Mouse (Mus musculus) liver, embryonic 16.5 days (tissue): ENCODE data around the gene Fgf23. TPM values are rescaled to one million over a fixed set of nuclear protein-coding genes. Genes with fewer than 3 reads are reported as not detected.
A peak's percentile ranks its signal among the peaks of the same experiment; 100 is the strongest.

Source experiments
- ATAC-seq: fragments of 200-750 bp; cut with Nextera tagmentation; 2 replicates; pipeline ENCODE4 v1.8.0; 2017; ENCODE audit warnings: low read depth, mild to moderate bottlenecking, moderate number of reproducible peaks, moderate library complexity
- H3K27ac ChIP-seq: fragments of 300-500 bp; sonication (generic); 2 replicates; pipeline ENCODE4 v1.5.1; 2014; ENCODE audit warnings: mild to moderate bottlenecking, low read length
- H3K27me3 ChIP-seq: fragments of 300-500 bp; sonication (generic); 2 replicates; pipeline ENCODE4 v1.6.1; 2014; ENCODE audit warnings: low read depth, low read length, mixed read lengths; ENCODE audit not compliant: control insufficient read depth, insufficient read depth
- H3K36me3 ChIP-seq: fragments of 300-500 bp; sonication (generic); 2 replicates; pipeline ENCODE4 v1.6.1; 2014; ENCODE audit warnings: mild to moderate bottlenecking; ENCODE audit not compliant: control insufficient read depth, insufficient read depth
- H3K4me1 ChIP-seq: fragments of 300-500 bp; sonication (generic); 2 replicates; pipeline ENCODE4 v1.6.1; 2014; ENCODE audit warnings: low read depth, low read length, mixed read lengths; ENCODE audit not compliant: control insufficient read depth
- H3K4me2 ChIP-seq: fragments of 300-500 bp; sonication (generic); 2 replicates; pipeline ENCODE4 v1.6.1; 2014; ENCODE audit warnings: low read depth, low read length, mixed read lengths
- H3K4me3 ChIP-seq: fragments of 300-500 bp; sonication (generic); 2 replicates; pipeline ENCODE4 v1.5.1; 2014; ENCODE audit warnings: low read depth, mild to moderate bottlenecking, low read length
- H3K9ac ChIP-seq: fragments of 300-500 bp; sonication (generic); 2 replicates; pipeline ENCODE4 v1.6.1; 2014; ENCODE audit warnings: low read depth, low read length
- H3K9me3 ChIP-seq: fragments of 300-500 bp; sonication (generic); replicated peaks from 2 replicates; pipeline ENCODE4 v1.6.1; 2016; ENCODE audit warnings: low read length; ENCODE audit not compliant: control insufficient read depth
- WGBS: fragments of 180-500 bp; shearing (Covaris S2); extraction: QIAGEN DNeasy Blood & Tissue Kit; methylation state at CpG from one replicate; pipeline ENCODE4 v1.1.7; 2014; ENCODE audit not compliant: insufficient replicate concordance; 5-methylcytosine and 5-hydroxymethylcytosine counted together
- polyA plus RNA-seq: library from polyadenylated mRNA; unstranded; fragments of >200 nt; fragmentation: Nextera tagmentation; extraction: Ambion mirVana; gene quantifications from 2 replicates; pipeline ENCODE4 v1.2.1, GENCODE M21; 2015

The Fgf23 gene
- polyA plus RNA-seq, 1 experiment from 2014 or later, result not detected

DNA sequence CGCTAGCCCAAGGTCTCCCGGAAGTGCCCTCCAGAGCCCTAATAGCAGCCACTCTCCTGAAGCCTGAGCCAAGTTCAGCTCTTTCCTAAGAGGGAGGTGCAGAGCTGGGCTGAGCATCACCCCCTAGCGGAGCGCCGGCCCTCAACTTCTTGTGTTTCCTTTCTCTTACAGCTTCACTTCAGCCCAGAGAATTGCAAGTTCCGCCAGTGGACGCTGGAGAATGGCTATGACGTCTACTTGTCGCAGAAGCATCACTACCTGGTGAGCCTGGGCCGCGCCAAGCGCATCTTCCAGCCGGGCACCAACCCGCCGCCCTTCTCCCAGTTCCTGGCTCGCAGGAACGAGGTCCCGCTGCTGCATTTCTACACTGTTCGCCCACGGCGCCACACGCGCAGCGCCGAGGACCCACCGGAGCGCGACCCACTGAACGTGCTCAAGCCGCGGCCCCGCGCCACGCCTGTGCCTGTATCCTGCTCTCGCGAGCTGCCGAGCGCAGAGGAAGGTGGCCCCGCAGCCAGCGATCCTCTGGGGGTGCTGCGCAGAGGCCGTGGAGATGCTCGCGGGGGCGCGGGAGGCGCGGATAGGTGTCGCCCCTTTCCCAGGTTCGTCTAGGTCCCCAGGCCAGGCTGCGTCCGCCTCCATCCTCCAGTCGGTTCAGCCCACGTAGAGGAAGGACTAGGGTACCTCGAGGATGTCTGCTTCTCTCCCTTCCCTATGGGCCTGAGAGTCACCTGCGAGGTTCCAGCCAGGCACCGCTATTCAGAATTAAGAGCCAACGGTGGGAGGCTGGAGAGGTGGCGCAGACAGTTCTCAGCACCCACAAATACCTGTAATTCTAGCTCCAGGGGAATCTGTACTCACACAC lies 7.4 kb downstream of the Fgf23 start:
- Histone ChIP-seq H3K4me3 (peak overlapping the region; percentile 34), H3K36me3 (no peaks in the 10 kb centered on the region), H3K9ac (no peak overlapping the region), H3K4me2 (peak overlapping the region; percentile 53), H3K27ac (no peak overlapping the region), H3K4me1 (no peaks in the 10 kb centered on the region), H3K9me3 (no peaks in the 10 kb centered on the region), H3K27me3 (peaks cover 17% of the 10 kb centered on the region)
- no peak for ATAC-seq
- 3% methylated on average over 59 of the region's 59 CpGs for WGBS

DNA sequence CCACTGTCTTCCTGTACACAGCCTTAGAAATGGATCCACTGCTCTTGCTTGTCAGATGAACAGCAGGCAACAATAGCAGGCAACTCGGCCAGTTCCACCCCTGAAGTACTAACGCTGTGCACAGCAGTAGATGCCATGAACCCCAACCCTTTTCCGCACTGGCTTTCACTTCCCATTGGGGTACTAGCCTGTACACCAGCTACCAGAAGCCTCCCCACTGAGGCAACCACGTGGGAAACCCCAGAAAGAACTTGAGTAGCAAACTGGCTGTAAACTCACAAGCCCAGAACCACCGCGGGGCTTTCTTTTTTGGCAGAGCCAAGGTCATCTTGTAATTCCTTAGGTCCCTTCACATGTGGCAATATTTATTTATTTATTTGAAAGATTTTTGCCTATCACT lies 9.1 kb downstream of the Fgf23 start:
- H3K4me3 ChIP-seq, result no peak overlapping the region
- no peaks in the 10 kb centered on the region for H3K9me3 ChIP-seq
- H3K9ac ChIP-seq, result no peak overlapping the region
- no peaks in the 10 kb centered on the region for H3K4me1 ChIP-seq
- ATAC-seq, result no peak
- no peaks in the 10 kb centered on the region for H3K36me3 ChIP-seq
- 58% methylated on average over 6 of the region's 6 CpGs for WGBS
- no peak overlapping the region for H3K27ac ChIP-seq
- no peak overlapping the region for H3K4me2 ChIP-seq
- H3K27me3 ChIP-seq, result peaks cover 17% of the 10 kb centered on the region

DNA sequence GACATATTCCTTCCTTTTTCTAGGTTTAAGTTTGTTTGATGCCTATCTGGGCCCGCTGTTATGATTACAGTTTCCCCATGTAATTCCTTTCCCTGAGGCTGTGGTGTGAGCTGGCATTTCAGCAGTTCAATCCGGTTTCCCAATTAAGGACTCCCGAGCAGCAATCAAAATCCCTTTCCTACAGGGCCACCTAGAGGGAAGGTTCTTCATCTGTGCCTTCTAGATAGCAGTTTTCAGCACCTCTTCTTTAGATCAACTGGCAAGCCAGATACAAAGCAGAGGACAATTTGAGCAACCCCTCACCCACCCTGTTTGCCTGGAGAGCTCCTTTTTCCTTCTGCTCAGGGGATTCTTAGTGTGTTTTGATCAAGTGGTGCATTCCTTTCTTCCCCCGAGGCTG lies 14.0 kb downstream of the Fgf23 start:
- Histone ChIP-seq H3K9me3 (no peaks in the 10 kb centered on the region), H3K27ac (no peak overlapping the region), H3K4me1 (no peaks in the 10 kb centered on the region), H3K4me2 (no peak overlapping the region), H3K4me3 (no peak overlapping the region), H3K36me3 (no peaks in the 10 kb centered on the region), H3K9ac (no peak overlapping the region), H3K27me3 (no peaks in the 10 kb centered on the region)
- 54% methylated on average over 4 of the region's 4 CpGs for WGBS
- no peak for ATAC-seq

DNA sequence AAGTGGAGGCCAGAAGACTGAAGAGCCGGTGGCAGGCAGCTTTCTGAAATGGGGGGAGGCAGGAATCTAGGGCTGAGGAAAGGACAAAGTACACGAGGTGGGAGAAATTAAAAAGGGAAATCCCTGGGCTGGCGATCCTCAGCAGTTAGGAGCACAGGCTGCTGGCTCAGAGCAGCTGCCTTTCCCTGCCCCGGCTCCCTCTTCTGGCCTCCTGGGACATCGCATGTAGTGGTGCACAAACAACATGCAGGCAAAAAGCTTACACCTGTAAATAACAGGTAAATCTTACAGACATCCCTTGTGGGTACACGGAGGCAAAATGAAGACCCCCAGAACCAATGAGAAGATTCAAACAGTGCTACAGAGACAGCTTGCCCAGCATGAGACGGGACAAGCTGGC lies 21.9 kb downstream of the Fgf23 start:
- H3K4me3 ChIP-seq, result no peak overlapping the region
- H3K27me3 ChIP-seq, result no peaks in the 10 kb centered on the region
- H3K27ac ChIP-seq, result no peak overlapping the region
- H3K9me3 ChIP-seq, result no peaks in the 10 kb centered on the region
- 56% methylated on average over 7 of the region's 7 CpGs for WGBS
- ATAC-seq, result no peak
- no peaks in the 10 kb centered on the region for H3K36me3 ChIP-seq
- H3K9ac ChIP-seq, result no peak overlapping the region
- H3K4me2 ChIP-seq, result no peak overlapping the region
- H3K4me1 ChIP-seq, result no peaks in the 10 kb centered on the region

DNA sequence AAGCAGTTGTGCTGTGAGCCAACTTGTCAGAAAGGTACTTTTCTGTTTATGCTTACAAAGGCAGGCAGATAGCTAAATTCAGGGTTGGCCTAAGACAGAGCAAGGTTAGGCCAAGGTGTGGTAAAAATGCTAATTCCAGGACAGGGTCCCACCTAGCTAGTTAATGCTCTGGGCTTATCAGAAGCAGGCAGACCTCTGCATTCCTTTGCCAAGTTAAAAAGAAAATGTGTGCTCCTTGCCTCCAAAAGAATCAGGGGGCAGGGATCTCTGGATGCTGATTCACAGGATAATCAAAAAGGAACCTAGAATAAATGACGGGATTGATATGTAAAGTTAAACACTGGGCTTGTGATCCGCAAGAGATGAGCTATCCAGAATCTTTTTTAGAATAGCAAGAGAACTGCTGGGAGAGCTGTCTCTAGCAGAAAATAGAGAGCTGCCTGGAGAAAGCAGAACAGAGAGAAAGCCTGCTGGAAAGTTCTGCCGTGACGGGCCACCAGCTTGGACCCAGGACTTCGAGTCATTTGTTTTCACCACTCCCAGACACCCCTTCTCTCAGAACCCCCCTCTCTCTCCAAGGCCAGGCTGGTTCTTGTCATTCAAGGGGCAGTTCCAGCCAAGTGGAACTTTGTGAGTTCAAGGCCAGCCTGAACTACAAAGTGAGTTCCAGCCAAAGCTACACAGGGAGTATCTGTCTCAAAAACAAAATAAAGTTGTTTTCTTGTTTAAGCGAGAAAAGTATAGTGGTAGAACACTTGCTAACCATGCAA lies 31.0 kb downstream of the Fgf23 start:
- WGBS, result 69% methylated on average over 6 of the region's 6 CpGs
- Histone ChIP-seq H3K4me1 (no peaks in the 10 kb centered on the region), H3K4me3 (no peak overlapping the region), H3K4me2 (no peak overlapping the region), H3K27me3 (peaks cover 2% of the 10 kb centered on the region; the same call in 1 of the 2 replicates), H3K36me3 (no peaks in the 10 kb centered on the region), H3K9me3 (no peaks in the 10 kb centered on the region), H3K9ac (no peak overlapping the region), H3K27ac (no peak overlapping the region)
- ATAC-seq, result no peak

DNA sequence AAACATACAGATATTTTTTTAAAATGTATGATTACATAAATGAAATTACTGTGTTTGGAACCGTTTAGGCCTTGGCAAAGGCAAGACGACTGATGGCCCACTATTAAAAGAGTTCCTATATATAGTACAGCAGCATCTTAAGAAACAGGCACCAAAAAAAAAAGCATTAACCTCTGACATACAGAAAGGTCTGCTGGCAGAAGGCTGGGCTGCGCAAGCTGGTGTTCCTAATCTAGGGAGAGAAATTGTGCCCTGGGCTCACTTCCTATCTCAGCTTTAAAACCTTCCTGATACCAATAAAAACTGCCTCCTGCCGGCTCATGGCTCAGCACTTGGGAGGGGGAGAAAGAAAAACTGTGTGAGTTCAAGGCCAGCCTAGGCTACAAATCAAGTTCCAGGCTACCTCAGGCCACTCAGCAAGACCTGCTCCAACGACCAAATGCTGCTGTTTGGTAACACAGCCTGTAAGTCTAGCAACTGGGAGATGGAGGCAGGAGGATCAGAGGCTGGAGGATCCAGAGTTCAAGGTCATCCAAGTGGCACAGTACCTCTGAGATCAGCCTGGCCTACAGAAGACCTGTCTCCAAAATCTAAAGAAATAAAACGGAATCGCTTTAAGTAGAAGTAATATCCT lies 31.8 kb downstream of the Fgf23 start:
- Histone ChIP-seq H3K27me3 (peaks cover 7% of the 10 kb centered on the region; the same call in 1 of the 2 replicates), H3K9ac (no peak overlapping the region), H3K27ac (no peak overlapping the region), H3K4me1 (peaks cover under 1% of the 10 kb centered on the region; the same call in 1 of the 2 replicates), H3K4me2 (no peak overlapping the region), H3K36me3 (no peaks in the 10 kb centered on the region), H3K4me3 (no peak overlapping the region), H3K9me3 (no peaks in the 10 kb centered on the region)
- 59% methylated on average over 7 of the region's 7 CpGs for WGBS
- no peak for ATAC-seq

DNA sequence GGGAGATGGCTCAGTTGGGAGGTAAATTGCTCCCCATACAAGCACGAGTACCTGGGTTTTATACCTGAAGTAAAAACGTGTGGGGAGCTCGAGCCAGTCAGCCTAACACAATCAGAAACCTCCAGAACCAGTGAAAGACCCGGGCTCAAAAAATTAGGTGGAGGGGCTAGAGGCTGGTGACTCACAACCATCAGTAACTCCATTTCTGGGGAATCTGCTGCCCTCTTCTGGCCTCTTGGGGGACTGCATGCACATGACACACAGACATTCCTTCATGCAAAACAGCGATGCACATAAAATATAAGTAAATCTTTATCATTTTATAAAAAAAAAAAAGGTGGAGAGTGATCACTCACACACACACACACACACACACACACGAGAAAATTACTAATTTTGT lies 32.4 kb downstream of the Fgf23 start:
- Histone ChIP-seq H3K27ac (no peak overlapping the region), H3K9ac (no peak overlapping the region), H3K4me3 (no peak overlapping the region), H3K4me2 (no peak overlapping the region), H3K27me3 (peaks cover 9% of the 10 kb centered on the region; the same call in 1 of the 2 replicates), H3K9me3 (no peaks in the 10 kb centered on the region), H3K36me3 (no peaks in the 10 kb centered on the region), H3K4me1 (peaks cover 3% of the 10 kb centered on the region; the same call in 1 of the 2 replicates)
- 56% methylated on average over 6 of the region's 6 CpGs for WGBS
- ATAC-seq, result no peak

DNA sequence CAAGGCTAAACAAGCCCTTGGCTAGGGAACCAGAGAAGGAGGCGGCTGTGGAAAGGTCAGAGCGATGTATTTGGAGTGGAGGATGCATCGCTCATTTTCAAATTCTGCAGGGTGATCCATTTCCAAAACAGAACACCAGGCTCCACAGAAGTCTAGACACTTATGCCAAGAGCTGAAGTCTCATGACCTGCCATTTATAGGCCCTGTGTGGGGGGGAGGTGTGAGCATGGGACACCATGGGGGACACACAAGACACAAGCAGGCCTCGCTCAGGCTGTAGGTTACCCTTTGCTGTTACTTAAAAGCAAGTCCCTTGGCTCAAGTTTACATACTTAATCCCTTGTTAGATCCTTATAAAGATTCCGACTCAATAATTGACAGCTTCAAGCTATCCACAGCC lies 33.5 kb downstream of the Fgf23 start:
- no peak overlapping the region for H3K9ac ChIP-seq
- H3K4me2 ChIP-seq, result no peak overlapping the region
- no peak for ATAC-seq
- no peak overlapping the region for H3K27ac ChIP-seq
- WGBS, result 76% methylated on average over 5 of the region's 5 CpGs
- H3K27me3 ChIP-seq, result peaks cover 9% of the 10 kb centered on the region; the same call in 1 of the 2 replicates
- H3K9me3 ChIP-seq, result no peaks in the 10 kb centered on the region
- H3K4me1 ChIP-seq, result peaks cover 3% of the 10 kb centered on the region; the same call in 1 of the 2 replicates
- H3K36me3 ChIP-seq, result no peaks in the 10 kb centered on the region
- no peak overlapping the region for H3K4me3 ChIP-seq
